Mouse (Mus musculus) T-helper 17 cell (primary cell): ENCODE results near the gene Cbs.

Experiments
- in situ Hi-C, 2 experiments: fragments of 300-600 bp; cut with MboI, MseI; formaldehyde crosslinking; loops; 1 replicate in 1 of 2; 2 replicates in 1 of 2; pipeline ENCODE4 v1.15.1; 2025; ENCODE audit warnings: high pct_unique_total_duplicates in 2 of 2

Gene Cbs

GRCm38 (mm10) chr17:31636942-31637811 lies at the start of gene Cbs:
TSS of gene Cbs (minus strand) at chr17:31637238.
- in situ Hi-C loops: no loop called here

- in situ Hi-C loops: loop anchor here in 1 of 2 experiments (5.0 kb wide), 1 partner anchor 341 kb away; no protein-coding TSS in a partner anchor
These were observed 49.2 kb upstream of the Cbs start for GRCm38 (mm10) chr17:31686225-31686564.

DNA sequence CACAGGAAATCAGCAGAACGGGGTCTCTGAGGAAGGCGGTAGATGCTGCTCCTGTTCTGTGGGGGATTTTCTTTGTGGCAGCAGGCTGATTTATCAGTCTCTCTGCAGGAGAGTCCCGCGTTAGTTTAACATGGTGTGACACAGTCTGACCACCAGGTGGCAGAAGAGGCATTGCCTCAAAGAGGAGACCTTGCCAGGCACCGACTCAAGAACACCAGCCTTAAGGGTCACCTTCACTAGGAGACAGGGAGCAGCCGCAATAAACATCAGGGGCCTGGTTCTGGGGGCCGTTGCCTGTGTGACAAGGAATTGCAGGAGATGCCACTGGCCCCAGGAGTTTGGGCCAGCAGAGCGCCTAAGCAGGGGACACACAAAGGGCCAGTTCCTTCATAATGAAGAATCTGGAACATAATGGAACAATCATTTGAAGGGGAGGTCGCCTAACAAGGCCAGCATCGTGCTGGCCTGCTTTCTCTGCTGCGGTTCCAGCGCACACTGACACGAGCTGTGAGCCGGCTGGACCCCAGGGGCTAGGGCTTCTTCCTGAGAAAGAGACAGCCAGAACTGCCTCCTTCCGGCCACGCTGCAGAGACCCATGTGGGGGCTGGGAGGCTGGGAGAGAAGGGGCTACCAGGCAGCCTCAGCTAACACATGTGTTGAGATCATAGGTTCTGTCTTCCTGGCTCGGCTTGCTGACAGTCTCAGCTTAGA lies 48.6 kb upstream of the Cbs start:
- in situ Hi-C loops: loop anchor here in 1 of 2 experiments (5.0 kb wide), 1 partner anchor 342 kb away; no protein-coding TSS in a partner anchor

- in situ Hi-C loops: no loop called here
These were observed 43.4 kb upstream of the Cbs start for GRCm38 (mm10) chr17:31680450-31680849.

DNA sequence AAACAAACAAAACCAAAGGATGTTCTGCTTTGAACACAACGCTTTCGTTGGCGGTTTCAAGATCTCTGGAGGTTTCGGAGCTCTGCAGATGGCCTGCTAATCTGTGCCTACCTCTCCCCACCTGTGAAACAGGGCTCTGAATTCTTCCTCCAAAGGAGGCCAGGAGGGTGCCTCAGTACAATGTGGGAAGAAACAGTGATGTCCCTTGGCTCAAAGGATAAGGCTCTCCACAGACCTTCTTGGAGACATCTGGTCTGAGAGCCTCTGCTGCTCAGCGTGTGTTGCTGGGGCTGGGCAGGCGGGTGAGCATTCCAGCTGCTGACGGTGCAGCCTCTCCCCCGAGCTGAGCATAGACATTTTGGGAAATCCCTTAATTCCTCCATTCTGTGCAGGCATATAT lies 40.5 kb upstream of the Cbs start, which contains the start of gene Cryaa:
Cryaa (plus strand) TSS at position 301 of the 400 bp plus-strand sequence.
- in situ Hi-C loops: loop anchor here in 1 of 2 experiments (5.0 kb wide), 2 partner anchors 85 to 350 kb away; no protein-coding TSS in a partner anchor

- in situ Hi-C loops: no loop called here
These were observed 37.4 kb upstream of the Cbs start for GRCm38 (mm10) chr17:31674426-31674825.

GRCm38 (mm10) chr17:31672279-31672678 lies 35.2 kb upstream of the Cbs start:
- in situ Hi-C loops: no loop called here

DNA sequence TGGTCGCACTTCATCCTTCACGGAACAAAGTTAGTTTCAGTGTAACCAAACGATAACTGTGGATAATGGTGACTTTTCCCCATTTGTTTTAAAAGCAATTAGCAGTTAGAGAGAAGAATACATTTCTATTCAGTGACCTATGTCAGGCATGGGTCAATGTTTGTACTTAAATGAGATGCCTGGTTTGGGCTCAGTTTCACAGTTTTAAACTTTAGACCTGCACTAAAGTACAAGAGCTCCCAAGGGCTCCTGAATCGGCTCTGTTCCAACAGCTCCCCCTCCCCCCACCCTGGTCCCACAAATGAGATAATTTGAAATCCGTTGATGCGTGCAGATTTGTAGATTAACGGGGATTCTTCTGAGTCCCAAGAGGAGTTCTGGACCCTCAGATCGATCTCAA lies 34.7 kb upstream of the Cbs start:
- in situ Hi-C loops: no loop called here

DNA sequence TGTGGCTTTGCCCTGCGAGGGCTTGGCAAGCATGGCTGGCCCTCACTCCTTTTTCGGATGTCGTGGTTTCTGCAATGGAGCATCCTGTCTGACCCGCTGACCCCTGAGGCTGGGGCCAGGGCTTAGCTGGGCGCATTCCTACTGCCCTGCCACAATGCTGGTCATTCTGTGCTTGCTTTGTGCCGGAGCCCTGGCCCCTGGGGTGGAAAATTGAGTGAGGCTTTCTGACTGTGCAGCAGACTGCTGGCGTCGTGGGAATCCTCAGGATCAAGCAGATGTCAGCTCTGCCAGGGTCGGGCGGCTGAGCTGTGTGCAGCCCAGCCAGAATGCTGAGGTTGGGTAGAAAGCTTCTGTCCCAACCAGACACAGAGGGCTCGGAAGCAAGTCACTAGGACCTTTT lies 33.1 kb upstream of the Cbs start:
- in situ Hi-C loops: no loop called here

- in situ Hi-C loops: no loop called here
These were observed 31.3 kb upstream of the Cbs start for GRCm38 (mm10) chr17:31668306-31668705.

GRCm38 (mm10) chr17:31664760-31665159 lies 27.7 kb upstream of the Cbs start:
- in situ Hi-C loops: loop anchor here in 1 of 2 experiments (5.0 kb wide), 1 partner anchor 87 kb away; no protein-coding TSS in a partner anchor

- in situ Hi-C loops: loop anchor here in 1 of 2 experiments (5.0 kb wide), 1 partner anchor 86 kb away; no protein-coding TSS in a partner anchor
These were observed 25.8 kb upstream of the Cbs start for GRCm38 (mm10) chr17:31662855-31663254.

GRCm38 (mm10) chr17:31660661-31661250 lies 23.7 kb upstream of the Cbs start:
- in situ Hi-C loops: loop anchor here in 1 of 2 experiments (5.0 kb wide), 1 partner anchor 83 kb away; no protein-coding TSS in a partner anchor

DNA sequence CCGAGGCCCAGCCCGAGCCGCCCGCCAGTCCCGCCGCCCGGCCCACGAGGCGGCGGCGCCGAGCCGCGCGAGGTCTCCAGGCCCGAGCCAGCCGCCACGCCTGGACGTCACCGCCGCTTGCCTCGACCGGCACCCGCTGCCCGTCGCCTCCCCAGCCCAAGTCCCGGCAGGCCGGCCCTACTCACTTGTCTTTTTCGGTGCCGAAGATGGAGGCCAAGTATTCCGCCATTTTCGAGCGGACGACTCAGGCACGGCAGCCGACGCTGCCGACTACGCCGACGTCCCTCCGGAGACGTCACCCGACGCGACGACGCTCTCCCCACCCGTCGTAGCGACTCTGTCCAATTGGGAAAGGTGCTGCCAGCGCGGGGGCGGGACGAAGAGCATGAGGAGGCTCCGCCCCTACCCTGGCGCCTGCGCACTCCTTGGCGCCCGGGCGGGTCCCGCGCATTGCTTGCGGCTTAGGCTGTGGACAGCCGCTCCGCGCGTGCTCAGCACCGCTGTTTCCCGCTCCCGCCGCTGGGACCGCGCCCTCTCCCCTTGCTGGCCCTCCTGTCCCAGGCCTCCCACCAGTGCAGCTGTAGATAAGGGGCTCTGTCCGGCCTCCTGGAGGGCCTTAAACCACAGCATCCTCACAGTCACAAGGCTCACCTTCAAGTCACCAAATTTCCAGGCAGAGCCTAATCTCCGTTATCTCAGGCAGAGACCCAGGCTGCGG lies 21.6 kb upstream of the Cbs start, which contains the start of gene U2af1:
U2af1 (minus strand) TSS at position 425 of the 718 bp plus-strand sequence.
- in situ Hi-C loops: loop anchor here in 1 of 2 experiments (5.0 kb wide), 1 partner anchor 146 kb away; no protein-coding TSS in a partner anchor

GRCm38 (mm10) chr17:31658136-31658467 lies 21.1 kb upstream of the Cbs start:
- in situ Hi-C loops: loop anchor here in 1 of 2 experiments (5.0 kb wide), 1 partner anchor 146 kb away; no protein-coding TSS in a partner anchor

DNA sequence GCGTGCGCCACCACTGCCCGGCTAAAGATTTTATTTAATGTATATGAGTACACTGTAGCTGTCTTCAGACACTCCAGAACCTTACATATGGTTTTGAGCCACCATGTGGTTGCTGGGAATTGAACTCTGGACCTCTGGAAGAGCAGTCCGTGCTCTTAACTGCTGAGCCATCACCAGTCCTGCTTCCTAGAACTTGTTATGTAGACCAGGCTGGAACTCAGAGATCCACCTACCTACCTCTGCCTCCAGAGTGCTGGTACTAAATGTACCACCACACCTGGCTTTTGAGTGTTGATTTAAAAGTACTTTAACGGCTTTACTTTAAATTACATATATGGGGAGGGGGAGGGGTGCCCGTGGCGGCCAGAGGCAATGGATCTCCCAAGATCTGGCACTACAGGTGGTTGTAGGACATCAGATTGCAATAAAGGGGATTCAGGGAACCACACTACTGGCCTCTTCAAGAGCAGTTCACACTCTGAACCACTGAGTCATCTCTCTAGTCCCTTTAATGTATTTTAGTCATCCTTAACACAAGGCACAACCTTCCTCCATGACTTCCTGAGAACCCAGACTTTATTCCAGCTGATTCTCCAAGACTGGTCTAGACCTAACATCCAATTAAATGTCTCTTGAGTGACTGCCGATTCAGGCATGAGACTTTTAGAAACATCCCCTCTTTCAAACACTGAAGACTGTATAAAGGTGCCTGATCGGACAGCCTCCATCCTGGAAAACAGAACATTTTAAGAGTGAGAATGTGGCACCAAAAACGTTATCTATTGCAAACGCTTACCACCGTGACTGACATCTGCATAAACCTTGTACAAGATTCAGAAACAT lies 20.3 kb upstream of the Cbs start:
- in situ Hi-C loops: loop anchor here in 1 of 2 experiments (5.0 kb wide), 1 partner anchor 145 kb away; no protein-coding TSS in a partner anchor

DNA sequence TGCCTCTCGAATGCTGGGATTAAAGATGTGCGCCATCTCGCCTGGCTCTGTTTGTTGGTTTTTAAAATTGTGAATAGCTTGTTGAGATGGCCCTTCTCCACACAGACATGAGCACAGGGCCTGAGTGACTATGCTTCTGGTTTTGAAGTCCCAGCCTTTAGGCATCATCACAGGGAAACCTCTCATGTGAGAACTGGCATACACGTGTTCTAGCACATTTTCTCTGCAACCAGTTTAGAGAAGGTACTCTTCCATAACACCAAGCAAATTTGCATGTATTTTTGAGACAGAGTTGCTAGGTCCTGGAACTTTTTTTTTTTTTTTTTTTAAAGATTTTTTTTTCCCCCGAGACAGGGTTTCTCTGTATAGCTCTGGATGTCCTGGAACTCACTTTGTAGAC lies 19.6 kb upstream of the Cbs start:
- in situ Hi-C loops: loop anchor here in 1 of 2 experiments (5.0 kb wide), 1 partner anchor 144 kb away; no protein-coding TSS in a partner anchor

DNA sequence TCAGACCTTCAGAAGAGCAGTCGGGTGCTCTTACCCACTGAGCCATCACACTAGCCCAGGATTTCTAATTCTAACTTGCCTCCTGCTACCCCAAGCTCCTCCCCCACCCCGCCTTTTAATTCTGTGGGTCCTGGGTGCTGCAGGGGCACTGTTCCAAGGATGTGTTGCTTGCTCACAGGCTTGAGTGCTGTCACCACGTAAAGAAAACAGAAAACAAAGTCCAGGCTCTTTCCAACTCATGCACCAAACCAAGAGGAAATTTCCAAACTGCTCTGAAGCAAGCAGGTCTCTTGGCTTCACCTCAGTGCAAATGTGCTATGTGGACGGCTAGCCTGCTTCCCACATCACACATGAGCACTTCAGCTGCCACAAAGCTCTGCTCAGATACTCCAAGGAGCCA lies 18.3 kb upstream of the Cbs start:
- in situ Hi-C loops: loop anchor here in 1 of 2 experiments (5.0 kb wide), 1 partner anchor 143 kb away; no protein-coding TSS in a partner anchor

DNA sequence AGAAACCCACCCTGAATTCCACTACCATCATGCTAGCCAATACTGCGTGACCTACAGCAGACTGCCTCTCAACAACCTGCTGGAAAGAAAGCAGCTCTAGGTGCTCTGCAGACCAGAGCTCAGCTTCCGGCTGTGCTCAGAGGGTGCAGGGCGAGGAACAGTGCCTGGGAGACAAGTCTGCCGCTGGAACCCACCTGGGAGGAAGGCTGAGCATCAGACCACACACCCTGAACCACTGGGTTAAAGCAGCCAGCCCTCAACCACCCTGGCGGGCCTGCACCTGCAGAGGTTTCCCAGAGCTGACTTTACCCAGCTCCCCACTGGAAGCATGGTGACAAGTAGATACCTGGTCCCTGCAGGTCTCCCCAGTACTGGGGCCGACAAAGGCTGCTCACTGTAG lies 16.2 kb upstream of the Cbs start:
- in situ Hi-C loops: no loop called here

- in situ Hi-C loops: no loop called here
These were observed 15.1 kb upstream of the Cbs start for GRCm38 (mm10) chr17:31652152-31652551.
